Mouse (Mus musculus): ENCODE data around the gene Ak2. TPM values are rescaled to one million over a fixed set of nuclear protein-coding genes. Genes with fewer than 3 reads are reported as not detected.

The Ak2 gene
- total RNA-seq, 2 experiments from 2014 or later, result 26.1 to 29.1 TPM

GRCm38 (mm10) chr4:128961301-128962028 is 30.3 kb upstream of the Ak2 start:
- peak overlapping the region; percentile 93 for H3K4me3 ChIP-seq
- no peak for TF ChIP-seq CTCF (conservative IDR thresholded peaks at IDR 0.05)
- peak overlapping the region; percentile 89 for H3K27ac ChIP-seq
- no peak for DNase-seq (ENCODE audit: low spot score in 2 of 2)

- Histone ChIP-seq H3K27ac (peak within 1 kb of the TSS; percentile 89), H3K4me3 (peak within 1 kb of the TSS; percentile 93)
- TF ChIP-seq CTCF (conservative IDR thresholded peaks at IDR 0.05), result no peak
- DNase-seq (ENCODE audit: low spot score in 2 of 2), result peak; percentile 90 to 93
Observed at GRCm38 (mm10) chr4:128962029-128962925, 29.5 kb upstream of the Ak2 start, which contains the start of gene Azin2. Gene Azin2 (minus strand): TSS chr4:128962442.

DNA sequence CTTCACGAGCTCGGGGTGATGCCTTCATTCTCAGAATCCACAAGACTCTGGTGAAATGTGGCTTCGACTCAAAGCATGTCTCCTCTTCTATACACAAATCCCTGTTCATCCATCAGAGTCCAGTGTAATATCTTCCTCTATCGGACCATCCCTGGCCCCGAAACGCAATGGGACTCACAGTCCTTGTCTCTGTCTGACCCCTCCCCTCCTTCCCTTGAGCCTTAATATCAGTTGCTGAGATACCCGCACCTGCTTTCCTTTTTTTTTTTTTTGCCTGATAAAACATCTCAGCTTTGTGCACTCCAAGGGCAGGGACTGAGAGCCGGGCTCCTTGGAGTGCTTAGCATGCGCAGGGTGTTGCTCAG is 28.9 kb upstream of the Ak2 start:
- no peak for DNase-seq (ENCODE audit: low spot score in 2 of 2)
- Histone ChIP-seq H3K27ac (peak overlapping the region; percentile 78), H3K4me3 (peak overlapping the region; percentile 93)
- no peak for TF ChIP-seq CTCF (conservative IDR thresholded peaks at IDR 0.05)

DNA sequence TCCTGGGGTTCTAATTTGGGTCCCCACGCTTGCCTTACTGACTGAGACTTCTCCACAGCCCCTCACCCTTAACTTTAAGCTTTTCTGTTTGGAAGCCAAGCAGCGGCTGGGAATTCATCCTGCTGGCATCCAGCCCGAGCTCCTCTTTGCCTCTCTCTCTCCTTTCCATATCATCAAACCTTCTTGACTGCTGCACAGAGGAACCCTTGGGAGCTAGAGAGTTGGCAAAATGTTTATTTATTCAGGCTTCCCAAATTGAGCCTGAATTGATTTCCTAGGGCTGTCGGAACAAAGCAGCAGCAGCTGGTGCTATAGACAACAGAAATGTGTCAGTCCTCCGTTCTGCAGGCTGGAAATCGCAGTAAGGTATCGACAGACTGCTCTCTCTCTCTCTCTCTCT is 25.0 kb upstream of the Ak2 start:
- DNase-seq (ENCODE audit: low spot score in 2 of 2), result peak in 1 of 2 experiments; percentile 48
- no peak overlapping the region for H3K4me3 ChIP-seq
- H3K27ac ChIP-seq, result no peak overlapping the region
- TF ChIP-seq CTCF (conservative IDR thresholded peaks at IDR 0.05), result no peak

DNA sequence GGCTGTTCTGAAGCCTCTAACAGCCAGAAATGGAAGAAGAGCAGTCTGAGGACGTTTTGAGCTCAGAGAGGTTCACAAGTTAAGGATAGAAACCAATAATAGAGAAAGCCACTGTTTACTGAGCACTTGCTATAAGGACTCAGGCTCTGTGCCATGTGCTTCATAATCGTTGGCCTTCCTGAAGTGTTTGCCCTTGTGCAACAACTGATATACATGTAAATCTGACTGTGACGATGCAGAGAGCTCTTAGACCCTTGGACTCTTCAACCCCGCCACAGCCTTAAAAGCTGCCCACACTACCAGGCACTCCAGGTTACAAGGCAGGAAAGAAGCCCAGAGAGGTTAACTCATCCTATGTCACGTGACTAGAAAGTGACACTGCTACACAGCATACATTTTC is 22.7 kb upstream of the Ak2 start:
- Histone ChIP-seq H3K4me3 (no peak overlapping the region), H3K27ac (no peak overlapping the region)
- no peak for DNase-seq (ENCODE audit: low spot score in 2 of 2)
- no peak for TF ChIP-seq CTCF (conservative IDR thresholded peaks at IDR 0.05)

GRCm38 (mm10) chr4:128969607-128970416 is 21.9 kb upstream of the Ak2 start:
- H3K4me3 ChIP-seq, result no peak overlapping the region
- DNase-seq (ENCODE audit: low spot score in 2 of 2), result no peak
- no peak for TF ChIP-seq CTCF (conservative IDR thresholded peaks at IDR 0.05)
- H3K27ac ChIP-seq, result no peak overlapping the region

DNA sequence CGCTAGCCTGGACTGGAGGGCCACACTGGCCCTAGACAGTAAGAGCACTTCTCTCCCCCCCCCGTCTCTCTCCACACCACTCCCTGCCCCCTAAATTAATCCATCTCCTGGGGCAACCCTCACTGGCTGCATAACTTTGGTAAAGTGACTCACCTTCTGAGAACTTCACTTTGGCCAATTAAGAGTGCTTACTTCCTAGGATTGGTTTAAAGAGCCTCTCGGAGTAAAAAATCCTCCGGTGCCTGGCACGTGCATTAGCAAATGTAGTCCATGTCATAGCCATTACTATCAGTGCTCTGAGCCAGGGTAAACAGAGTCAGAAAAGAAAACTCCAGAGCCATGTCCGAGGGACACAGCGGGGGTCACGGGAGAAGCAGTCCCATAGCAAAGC is 21.3 kb upstream of the Ak2 start:
- no peak overlapping the region for H3K4me3 ChIP-seq
- TF ChIP-seq CTCF (conservative IDR thresholded peaks at IDR 0.05), result no peak

DNA sequence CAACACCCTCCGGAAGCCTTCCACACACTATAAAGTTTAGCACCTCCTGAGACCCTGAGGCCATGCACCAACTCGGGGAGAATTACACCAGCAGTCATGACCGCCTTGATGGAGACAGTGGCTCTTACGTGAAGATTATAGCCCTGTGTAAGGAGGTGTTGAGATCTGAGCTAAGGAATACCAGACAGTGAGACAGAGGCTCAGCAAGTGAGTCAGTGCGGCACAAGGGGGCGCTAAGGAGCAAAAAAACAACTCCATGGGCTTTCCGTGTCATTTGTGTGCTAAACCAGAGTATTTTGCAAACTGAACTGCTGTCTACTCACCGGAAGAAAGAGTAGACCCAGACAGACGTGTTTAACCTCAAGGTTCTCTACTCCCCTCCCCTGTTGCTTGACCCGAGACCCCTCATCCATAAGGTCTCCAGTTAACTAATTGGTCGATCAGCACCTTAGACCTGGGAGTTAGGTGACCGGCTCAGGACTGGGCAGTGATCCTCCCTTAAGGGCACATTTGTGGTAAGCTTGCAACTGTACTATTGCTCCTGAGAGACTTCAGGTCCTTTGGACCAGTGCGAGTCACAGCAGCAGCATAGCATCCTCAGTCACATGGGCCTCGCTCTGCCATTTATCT is 20.6 kb upstream of the Ak2 start:
- peak; percentile 94 for TF ChIP-seq CTCF (conservative IDR thresholded peaks at IDR 0.05)
- H3K4me3 ChIP-seq, result no peak overlapping the region
- DNase-seq (ENCODE audit: low spot score in 2 of 2), result peak; percentile 42 to 79

More for the DNA sequence above, 21.3 kb upstream of the Ak2 start:
- no peak for DNase-seq (ENCODE audit: low spot score in 2 of 2)
- no peak overlapping the region for H3K27ac ChIP-seq

DNA sequence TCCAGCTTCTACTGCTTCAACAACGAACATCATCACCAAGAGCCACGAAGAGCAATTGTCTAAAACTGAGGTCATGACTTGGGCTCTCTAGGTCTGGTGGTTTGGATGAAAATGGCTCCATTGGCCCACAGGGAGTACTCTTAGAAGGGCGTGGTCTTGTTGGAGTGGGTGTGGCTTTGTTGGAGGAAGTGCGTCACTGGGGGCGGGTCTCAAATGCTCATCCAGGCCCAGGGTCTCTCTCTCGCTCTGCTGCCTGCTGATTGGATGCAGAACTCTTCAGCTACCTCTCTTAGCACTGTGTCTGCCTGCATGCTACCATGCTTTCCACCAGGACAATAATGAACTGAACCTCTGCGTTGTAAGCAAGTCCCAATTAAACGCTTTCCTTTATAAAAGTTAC is 17.1 kb upstream of the Ak2 start:
- DNase-seq (ENCODE audit: low spot score in 2 of 2), result no peak
- H3K4me3 ChIP-seq, result no peak overlapping the region
- H3K27ac ChIP-seq, result no peak overlapping the region
- no peak for TF ChIP-seq CTCF (conservative IDR thresholded peaks at IDR 0.05)

More for the DNA sequence above, 20.6 kb upstream of the Ak2 start:
- H3K27ac ChIP-seq, result no peak overlapping the region

- DNase-seq (ENCODE audit: low spot score in 2 of 2), result no peak
- H3K27ac ChIP-seq, result no peak overlapping the region
- H3K4me3 ChIP-seq, result no peak overlapping the region
- TF ChIP-seq CTCF (conservative IDR thresholded peaks at IDR 0.05), result no peak
Observed at GRCm38 (mm10) chr4:128976577-128976976, 15.2 kb upstream of the Ak2 start.

GRCm38 (mm10) chr4:128977217-128977616 is 14.5 kb upstream of the Ak2 start:
- H3K27ac ChIP-seq, result no peak overlapping the region
- DNase-seq (ENCODE audit: low spot score in 2 of 2), result no peak
- TF ChIP-seq CTCF (conservative IDR thresholded peaks at IDR 0.05), result no peak
- no peak overlapping the region for H3K4me3 ChIP-seq

GRCm38 (mm10) chr4:128978634-128979033 is 13.1 kb upstream of the Ak2 start:
- H3K27ac ChIP-seq, result no peak overlapping the region
- no peak overlapping the region for H3K4me3 ChIP-seq
- TF ChIP-seq CTCF (conservative IDR thresholded peaks at IDR 0.05), result no peak
- DNase-seq (ENCODE audit: low spot score in 2 of 2), result no peak

All from layer of hippocampus, adult 2 months (tissue).